Mouse (Mus musculus) heart, postnatal 4 days (tissue): ENCODE data around the gene P2rx5. TPM values are rescaled to one million over a fixed set of nuclear protein-coding genes. Genes with fewer than 3 reads are reported as not detected.

Experiments
- DNase-seq: peaks from one replicate; pipeline ENCODE4 v3.0.0; 2021
- total RNA-seq, 2 experiments: library from RNA; stranded (reverse); gene quantifications; 2 replicates each; pipeline ENCODE4 v1.2.3; 2021

The P2rx5 gene
- total RNA-seq, 2 experiments from 2014 or later: 3.9 to 5.0 TPM

DNA sequence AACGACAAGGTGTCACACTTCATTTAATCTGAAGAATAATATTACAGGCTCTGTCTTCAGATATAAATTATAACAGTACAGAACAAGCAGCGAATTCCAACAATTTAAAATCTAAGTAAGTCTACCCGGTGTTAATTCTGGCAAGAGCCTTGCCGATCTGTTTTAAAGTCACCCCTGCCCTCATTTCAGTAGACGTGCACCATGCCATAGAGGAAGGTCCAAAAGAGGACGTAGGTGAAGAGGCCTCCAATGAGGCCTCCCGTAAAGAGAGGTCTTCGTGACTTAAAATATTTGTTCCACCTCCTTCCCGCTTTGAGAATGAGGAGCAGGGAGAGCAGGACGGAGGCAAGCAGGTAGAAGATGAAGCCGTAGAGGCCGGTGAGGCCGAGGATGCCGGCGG is 16.0 kb downstream of the P2rx5 start:
- DNase-seq: no peak

DNA sequence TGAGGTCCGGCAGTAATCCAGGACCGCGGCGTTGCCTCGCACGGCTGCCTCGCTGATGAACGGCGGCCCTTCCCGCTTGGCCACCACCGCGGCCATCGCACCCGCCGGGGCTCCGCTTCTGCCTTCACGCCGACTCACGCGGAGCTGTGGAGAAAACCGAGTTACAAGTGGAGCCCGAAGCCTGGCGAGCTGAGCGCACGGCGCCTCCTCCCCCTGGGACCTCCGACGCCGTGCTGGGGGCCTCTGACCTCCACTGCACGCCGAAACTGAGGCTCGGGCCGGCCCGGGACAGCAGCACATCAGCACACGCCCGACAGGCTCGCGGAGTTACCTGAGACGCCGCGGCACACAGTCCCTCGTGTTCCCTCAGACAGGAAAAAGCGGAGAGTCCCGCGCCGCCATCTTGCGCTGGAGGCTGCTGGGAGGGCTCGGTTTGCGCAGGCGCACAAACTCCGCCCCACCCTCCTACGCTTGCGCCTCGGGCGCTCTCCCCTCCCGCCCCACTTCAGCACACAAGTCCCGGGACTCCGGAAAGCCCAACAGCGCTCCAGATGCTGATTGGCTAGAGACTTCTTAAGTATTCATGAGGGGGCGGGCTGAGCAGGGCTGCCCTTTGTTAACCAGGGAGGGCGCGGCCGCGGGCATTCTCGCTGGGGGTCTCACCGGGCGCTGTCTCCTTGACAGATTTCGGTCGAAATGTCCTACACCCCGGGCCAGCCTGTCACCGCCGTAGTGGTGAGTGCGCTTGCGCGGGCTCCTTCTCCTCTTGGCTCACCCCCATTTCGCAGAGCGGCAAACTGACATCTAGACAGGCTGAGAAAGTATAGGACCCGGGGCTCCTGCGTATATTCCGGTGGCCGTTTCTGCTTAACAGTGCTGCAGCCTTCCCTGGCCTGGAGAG is 16.6 kb downstream of the P2rx5 start, which contains the start of the genes Emc6 and Tax1bp3:
Gene Emc6 (minus strand): TSS at position 430 of the 901 bp plus-strand sequence.
Gene Tax1bp3 (plus strand): TSS at position 476 of the 901 bp plus-strand sequence.
- DNase-seq: peak; percentile 98

DNA sequence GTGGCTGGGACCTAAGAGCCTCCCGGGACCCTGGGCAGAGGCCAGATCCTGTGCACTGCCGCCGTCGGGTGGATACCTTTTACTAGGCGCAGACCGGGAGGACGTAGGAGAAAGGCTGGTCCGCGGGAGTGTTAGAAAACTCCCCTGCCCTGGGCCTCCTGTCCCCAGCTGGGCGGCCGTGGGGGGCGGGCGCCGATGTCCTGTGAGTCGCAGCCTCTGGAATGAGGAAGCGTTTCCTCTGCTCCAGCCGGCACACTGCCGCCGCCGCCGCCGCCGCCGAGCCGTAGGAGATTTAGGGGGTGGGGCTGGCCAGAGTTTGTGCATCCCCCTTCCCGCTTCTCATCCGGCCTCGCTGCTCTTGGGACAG is 17.3 kb downstream of the P2rx5 start:
- peak; percentile 93 for DNase-seq

DNA sequence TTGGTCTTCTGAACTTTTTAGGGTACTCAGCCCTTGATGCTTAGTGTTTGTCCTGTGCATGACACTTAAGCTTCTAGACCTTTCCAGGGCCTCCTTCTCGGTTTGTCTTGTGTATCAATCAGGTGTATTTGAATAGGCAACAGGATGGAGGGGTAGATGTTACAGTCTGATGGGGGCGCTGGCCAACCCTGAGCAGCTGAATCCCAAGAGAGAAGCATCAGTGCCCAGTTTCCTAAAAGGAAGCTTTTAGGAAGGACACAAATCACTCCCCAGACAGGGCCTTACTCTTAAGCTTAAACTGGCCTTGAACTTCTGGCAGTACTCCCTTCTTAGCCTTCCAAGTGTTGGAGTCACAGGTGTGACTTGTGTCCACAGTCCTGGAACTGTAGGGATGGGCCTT is 17.7 kb downstream of the P2rx5 start:
- no peak for DNase-seq

DNA sequence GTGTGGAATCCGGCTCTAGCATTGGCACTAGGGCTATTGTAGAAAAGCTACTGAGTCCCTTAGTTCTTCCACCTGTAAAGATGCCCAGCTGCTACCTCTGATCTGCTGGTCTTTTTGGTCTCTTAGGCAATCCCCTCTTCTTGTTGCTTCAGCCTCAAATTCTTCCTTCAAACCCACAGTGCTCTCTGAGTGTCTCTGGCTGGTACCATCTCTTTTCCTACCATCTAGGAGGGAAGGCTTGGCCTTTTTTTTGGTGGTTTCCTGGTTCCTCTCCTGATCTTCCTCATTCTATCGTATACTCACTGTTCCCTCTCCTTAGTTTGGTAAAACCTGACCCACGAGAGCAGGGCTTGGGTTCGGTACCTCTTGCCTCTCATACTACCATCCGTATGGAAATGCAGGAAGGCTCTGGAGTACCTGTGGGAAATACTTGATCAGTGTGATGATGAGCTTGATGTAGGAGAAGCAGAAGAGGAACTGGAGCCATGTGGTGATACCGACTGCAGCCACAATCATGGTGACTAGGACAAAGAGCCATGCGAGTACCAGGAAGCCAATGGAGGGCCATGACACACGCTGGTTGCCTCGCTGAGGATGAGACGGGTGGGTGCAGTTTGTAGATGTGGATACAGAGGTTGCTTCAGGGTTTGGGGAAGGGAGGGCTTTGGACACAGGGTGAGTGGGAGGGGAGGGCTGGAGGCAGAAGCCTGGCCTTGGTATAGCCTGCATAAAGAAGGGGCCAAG is 25.8 kb downstream of the P2rx5 start:
- DNase-seq: no peak

DNA sequence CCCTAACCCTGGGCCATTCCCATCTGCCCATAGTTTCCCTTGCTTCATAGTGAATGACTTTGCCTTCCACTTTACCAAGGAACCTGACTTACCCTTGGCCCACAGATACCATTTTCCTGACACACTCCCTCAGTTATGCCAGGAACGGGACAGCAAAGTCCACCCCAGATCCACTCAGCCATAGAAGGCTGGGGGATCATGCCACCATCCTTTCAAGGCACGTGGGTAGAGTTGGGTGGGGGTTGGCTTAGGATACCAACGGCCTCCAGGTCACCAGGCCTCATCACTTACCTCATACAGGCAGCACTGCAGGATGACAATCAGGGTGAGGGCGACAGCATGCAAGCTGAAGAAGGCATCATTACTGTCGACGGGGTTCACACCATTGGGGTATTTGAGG is 27.0 kb downstream of the P2rx5 start:
- DNase-seq: no peak

DNA sequence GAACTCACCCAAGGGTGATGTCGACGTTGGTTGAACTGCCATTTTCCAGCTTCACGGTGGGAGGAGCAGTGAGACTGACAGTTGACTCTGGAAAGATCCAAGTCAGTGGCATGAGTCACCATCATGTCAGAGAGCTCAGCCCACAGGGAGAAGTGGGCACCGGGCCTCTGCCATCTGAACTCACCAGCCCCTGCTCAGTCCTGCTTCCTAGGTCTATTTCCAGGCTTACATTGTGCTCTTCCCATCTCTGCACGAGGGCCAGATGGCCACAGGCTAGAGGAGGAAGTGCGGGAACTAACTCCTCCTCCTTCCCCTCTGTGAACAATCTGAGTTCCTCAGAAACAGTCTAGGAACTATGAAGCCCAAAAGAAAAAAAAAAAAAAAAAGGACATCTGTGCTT is 32.8 kb downstream of the P2rx5 start:
- no peak for DNase-seq

DNA sequence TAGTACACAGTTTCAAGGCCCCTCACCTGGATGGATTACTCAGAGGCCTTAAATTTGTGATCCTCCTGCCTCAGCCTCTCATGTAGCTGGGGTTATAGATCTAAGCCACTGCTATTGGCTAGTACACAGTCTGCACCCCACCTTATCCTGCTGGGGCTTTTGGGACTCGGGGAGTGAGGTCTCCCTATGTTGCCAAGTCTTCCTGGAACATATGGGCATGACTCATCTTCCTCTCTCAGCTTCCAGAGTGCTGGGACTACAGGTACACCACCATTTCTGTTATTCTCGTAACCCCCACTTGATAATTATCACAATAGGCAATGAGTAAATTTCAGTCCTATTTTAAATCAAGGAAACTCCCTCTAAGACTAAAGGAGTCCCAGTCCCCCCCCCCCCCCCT is 34.2 kb downstream of the P2rx5 start:
- no peak for DNase-seq

DNA sequence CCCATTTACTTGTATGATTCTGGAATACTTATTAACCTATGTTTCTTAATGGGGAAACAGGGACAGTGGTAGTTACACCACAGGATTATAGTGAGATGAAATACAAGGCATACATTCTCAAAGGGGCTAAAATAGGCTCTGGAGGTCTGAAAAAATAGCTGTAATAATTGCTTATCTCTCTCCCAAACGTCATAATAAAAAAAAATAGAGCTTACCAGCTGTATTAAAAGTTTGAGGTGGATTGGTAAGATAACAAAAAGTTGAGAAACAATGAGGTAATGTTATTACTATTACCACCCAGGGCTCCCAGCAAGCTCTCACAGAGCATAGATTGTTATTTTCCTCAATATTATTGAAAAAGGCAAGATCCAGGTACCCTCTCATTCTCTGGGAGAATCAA is 38.0 kb downstream of the P2rx5 start:
- DNase-seq: no peak

DNA sequence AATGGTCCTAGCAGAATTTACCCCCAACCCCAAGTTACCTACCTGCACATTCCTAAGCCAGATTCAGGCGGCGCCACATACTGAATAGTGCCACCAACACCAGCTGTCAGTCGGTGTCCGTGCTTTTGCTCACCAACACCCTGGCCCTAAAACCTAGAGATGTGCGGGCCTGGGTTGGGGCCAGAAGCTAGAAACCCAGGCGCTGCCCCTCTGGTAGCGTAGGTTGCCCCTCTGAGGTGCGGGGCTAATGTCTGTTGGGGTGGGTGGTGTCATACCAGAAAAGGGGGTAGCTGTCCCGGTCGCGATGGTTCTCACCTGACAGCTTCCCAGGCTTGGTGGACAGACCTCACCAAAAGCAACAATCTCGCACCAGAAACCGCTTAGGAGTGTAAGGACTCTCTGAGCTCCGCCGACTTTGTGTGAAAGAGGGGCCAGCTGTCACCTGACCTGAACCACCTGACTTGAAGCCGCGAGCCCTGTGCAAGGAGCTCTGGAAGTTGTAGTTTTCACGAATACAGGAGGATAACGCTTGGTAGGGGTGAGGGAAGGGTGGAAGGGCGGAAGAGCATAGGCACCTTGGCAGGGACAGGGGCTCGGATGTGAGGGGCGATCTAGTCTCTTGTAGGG is 38.5 kb downstream of the P2rx5 start, which contains the start of gene Ctns:
Gene Ctns (minus strand): TSS at position 440 of the 627 bp plus-strand sequence.
- DNase-seq: no peak

DNA sequence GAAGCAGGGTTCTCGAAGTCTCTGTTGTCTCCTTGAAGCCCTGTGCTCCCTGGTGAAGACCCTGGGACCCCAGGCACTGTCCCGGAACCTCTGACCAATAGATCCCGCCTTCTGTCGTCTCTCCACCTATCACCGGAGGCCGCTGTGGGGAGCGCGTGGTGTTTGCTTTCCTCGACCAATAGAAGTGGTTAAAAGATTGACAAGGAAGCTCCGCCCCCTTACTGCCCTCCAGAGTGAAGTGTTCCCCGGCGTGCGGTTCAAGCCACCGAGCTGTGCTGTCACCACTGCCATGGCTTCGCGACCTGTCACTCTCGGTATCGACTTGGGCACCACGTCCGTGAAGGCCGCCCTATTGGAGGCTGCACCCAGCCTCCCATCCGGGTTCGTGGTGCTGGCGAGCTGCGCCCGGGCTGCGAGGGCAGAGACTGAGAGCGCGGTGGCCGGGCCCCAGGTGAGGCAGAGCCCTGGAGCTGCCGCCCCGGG is 39.0 kb downstream of the P2rx5 start, which contains the start of gene Shpk:
Gene Shpk (plus strand): TSS at position 231 of the 483 bp plus-strand sequence.
- peak; percentile 96 for DNase-seq

DNA sequence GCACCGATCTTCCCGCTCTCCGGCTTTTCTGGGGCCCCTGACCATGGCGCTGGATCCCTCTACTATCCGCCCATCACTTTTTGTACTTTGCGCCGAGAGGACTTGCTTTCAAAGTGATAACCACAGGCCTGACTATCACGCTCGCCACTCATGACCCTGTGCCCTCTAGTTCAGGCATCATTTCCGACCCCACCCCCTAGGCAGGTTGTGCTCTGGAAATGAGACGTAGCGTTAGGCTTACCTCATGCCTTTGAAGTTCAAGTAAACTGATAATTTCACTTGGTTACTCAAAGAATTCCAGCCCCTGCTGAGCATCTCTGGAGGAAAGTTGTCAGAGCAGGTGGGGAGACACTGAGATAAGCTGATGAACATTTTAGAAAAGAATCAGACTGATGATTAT is 39.7 kb downstream of the P2rx5 start:
- no peak for DNase-seq

DNA sequence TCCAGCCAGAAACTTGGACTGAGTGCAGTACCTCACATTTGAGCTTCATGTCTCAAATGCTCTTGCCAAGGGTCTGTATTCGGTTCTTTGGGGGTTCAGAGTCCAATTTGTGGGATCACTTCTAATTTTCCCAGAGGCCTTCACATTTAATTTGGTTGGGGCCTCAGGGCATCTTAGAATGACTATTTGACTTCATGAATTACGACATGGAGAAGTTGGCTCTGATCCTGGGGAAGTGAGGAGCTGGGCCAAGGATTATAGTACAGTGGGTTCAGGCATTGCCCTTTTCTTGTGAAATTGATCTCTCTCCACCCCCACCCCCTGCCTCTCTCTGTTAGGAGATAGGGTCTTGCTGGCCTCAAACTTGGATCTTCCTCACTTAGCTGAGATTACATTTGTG is 40.8 kb downstream of the P2rx5 start:
- DNase-seq: no peak

DNA sequence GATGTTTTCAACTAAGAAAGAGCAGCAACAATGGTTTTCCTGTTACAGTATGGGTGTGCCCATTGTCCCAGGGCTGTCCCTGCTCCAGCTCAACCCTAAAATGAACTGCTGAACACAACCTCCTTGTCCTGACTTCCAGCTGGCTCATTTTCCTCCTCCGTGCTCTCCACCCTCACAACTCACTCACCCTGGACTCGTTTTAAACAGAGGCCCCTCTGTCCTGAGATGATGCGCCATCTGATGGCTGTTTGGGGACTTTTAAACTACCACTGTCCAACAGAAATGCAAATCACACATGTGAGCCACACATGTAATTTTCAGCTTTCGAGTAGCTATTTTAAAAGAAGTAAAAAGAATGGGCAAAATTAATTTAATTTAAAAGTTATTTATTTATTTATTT is 41.4 kb downstream of the P2rx5 start:
- peak; percentile 35 for DNase-seq

DNA sequence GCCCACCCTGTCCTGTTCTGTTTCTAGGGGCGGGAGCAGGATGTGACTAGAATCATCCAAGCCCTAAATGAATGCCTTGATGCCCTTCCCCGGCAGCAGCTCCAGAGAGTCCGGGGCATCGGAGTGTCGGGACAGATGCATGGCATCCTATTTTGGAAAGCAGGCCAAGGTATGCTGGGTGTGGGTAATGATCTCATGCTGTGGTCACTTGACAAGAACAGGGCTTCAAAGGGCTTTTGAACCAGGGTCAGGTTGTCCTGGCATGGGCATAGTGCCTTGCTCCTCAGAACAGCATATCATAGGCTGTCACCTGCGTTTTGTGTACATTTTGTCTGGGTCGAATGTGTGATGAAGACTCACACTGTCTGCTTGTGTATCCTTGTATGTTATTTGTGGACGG is 43.7 kb downstream of the P2rx5 start:
- no peak for DNase-seq

DNA sequence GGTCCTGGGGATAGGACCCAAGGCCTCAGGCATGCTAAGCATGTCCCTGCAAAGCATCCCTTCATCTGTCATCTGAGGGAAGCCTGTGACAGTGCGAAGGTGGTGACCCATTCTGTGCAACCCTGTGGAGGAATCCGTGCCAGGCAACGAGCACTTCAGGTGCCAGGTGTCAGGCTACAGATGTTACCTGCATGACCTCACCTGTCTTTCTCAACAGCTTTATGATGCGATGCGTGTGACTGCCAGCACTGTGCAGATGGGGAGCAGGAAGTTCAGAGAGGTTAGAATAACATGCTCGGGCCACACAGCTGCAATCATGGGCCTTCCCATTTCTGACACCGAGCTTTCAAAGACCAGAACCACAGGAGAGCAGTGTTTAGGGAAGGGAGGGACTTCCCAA is 45.0 kb downstream of the P2rx5 start:
- DNase-seq: no peak

DNA sequence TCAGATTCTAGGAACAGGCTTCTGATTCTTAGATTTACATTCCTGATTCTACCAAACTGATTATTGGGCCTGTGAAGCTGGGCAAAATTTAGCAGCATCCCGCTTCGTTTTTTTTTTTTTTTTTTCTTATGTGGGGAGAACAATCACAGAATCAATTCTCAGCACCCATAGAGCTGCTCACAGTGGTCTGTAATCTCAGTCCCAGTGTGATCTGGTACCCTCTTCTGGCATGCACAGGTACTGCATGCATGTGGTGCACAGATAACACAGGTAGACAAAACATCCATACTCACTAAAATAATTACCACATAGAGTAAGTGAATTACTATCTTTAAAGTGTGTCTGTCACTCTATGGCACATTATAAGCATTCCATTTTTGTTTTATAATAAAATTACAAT is 47.4 kb downstream of the P2rx5 start:
- no peak for DNase-seq

DNA sequence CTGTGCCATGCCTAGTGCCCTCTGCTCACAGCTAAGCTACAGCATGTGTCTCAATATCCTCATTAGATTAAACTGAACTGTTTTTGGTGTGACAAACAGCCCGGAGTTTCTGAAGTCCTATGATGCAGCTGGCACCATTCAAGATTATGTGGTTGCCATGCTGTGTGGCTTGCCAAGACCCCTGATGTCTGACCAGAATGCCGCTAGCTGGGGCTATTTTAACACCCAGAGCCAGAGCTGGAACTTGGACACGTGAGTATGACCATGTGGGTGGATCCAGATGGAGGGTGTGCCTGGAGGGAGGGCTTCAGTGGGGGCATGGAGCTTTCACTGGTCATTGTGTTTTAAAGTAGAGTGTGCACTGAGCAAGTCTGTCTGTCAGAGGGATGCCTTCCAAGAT is 53.7 kb downstream of the P2rx5 start:
- DNase-seq: no peak

DNA sequence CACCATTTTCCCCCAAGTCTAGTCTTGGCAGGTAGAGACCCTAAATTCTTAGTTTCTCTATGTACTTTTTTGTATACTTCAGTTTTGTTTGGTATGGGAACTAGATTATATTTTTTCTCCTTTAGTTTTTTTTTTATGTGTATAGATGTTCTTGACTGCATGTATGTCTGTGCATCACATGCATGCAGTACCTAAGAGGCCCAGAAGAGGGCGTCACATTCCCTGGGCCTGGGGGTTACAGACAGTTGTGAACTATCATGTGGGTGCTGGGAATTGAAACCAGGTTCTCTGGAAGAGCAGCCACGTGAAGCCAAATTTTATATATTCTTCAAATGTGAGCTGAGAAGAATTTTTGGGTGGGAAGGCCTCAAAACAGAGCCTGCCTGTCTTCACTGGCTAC is 59.5 kb downstream of the P2rx5 start:
- DNase-seq: no peak

DNA sequence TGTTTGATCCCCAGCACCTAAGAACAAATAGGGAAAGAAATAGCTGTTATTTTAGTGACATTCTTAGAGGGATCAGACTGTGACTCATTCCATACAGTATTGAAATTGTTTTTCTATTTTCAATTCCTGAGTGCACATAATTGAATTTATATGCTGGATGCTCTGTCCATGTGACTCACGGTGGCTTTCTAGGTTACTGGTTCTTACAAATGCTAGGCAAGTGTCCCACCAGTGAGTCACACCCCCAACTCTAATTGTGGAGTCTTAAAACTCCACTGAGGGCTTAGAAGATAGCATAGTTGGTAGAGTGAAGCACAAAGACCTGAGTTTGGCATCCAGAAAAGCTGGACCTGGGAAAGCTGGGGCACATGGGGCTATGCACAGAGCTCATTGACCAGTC is 60.4 kb downstream of the P2rx5 start:
- no peak for DNase-seq
